Mouse (Mus musculus): Measurements from ENCODE around the gene Ctdsp1.

Ctdsp1 gene

DNA sequence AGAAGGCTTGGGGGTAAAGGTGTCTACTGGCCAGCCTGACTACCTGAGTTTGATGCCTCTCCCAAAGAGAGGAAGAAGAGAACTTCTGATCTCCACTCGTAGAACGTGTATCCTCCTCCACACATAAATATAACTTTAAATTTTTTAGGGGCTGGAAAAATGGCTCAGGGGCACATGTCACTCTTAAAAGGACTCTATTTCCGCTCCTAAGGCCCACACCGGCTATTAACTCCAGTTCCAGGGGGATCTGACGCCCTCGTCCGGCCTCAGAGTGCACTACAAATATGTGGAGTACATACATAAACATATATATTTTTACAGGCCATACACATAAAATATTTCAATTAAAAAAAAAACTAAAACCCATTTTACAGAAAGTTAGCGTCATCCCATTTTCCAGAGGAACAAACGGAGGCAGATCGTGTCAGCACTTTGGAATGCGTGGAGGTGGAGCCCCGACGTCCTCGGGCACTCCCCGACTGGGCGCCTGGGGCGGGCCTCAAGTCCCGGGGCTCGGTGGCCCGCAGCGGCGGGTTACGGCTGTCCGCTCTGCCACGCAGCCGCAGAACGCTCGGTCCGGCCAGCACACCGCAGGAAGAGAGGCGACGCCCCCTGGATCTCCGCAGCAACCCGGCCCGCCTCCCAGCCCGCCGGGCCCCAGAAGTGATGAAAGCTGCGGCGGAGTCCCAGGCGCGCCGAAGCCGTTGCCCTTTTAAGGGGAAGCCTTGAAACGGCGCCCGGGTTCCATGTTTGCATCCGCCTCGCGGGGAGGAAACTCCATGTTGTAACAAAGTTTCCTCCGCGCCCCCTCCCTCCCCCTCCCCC, at the start of gene Ctdsp1:
Gene Ctdsp1, plus strand, starts transcription at position 586 of the 825 bp plus-strand sequence.
- DNase-seq = peak; percentile 99

GRCm38 (mm10) chr1:74341898-74342297, 49.4 kb upstream of the Ctdsp1 start:
- no peak for DNase-seq

GRCm38 (mm10) chr1:74342308-74342707, 49.0 kb upstream of the Ctdsp1 start:
- no peak for DNase-seq

DNA sequence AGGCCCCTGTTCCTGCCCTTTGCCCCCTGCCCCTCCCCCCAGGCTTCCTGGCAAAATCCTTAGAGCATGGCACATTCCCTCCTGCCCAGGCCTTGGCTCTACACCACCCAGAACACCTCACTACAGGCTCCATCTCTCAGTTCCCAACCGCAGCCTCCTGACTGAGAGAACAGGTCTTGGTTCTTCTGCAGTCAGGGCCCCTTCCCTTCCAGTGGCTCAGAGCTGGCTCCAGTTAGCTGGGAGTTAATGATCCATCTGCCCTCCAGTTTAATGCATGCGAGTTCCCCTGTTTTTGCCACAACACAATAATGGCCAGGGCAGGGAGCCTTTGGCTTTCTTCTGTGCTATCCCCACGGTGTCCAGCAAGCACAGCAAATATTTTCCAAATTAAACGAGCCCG, 48.1 kb upstream of the Ctdsp1 start:
- no peak for DNase-seq

DNA sequence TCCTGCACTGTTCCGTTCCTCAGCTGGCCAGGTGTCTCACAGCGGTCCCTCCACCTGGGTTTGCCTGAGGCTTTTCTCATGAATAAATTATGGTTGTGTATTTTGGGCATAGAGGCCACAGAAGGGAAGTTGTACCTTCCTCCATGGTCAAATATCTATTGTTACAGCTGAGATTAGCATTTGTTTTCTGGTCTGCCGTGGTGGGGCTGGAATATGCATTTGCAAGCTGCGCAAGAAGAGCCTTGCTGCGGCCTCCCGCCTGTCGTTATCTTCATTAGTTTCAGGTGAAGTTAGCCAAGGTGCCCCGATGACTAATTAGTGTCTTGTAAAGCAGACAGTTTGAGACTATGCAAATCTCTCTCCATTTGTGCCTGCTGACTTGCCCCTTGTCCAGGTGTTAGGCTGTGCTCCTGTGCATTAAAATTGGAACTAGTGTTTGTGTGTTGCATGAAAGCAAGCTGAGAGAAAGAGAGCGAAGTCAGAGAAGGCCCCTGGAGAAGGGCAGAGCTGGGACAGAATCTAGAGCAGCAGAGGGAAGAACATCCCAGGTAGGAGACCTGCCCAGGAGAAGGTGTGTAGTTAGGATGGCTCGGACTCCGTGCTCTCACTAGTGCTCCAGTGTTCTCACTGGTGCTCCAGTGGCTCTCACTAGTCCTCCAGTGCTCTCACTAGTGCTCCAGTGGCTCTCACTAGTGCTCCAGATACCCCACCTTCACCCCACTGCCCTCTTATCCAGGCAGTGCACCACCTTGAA, 47.0 kb upstream of the Ctdsp1 start:
- no peak for DNase-seq

GRCm38 (mm10) chr1:74351185-74351769, 40.0 kb upstream of the Ctdsp1 start:
- no peak for DNase-seq

DNA sequence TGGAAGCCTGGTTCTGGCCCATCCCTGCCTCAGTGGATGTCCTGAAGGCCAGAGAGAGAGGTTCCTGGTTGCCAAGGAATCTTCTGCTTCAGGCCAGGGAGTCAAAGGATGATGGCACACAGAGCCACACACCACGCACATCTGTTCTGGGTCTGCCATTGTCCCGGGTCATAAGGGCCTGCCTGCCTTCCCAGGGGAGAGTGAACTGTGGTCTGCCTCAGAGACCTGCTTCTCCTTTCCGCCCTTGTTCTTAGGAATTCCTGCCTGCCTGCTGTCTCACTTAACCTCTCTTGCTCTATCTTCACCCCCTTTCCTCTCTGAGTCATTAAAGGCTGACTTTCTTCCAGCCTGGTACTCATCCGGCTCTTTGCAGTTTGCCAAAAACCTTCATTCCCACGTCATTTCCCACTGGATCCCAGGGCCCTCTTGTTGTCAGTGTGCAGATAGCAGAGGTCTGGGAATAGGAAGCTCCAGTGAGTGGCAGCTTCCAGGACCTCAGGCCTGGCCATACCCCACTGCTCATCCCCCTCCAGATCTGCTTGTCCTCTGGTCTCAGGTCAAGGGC, 38.7 kb upstream of the Ctdsp1 start:
- peak in 1 of 2 experiments; percentile 53 for DNase-seq

DNA sequence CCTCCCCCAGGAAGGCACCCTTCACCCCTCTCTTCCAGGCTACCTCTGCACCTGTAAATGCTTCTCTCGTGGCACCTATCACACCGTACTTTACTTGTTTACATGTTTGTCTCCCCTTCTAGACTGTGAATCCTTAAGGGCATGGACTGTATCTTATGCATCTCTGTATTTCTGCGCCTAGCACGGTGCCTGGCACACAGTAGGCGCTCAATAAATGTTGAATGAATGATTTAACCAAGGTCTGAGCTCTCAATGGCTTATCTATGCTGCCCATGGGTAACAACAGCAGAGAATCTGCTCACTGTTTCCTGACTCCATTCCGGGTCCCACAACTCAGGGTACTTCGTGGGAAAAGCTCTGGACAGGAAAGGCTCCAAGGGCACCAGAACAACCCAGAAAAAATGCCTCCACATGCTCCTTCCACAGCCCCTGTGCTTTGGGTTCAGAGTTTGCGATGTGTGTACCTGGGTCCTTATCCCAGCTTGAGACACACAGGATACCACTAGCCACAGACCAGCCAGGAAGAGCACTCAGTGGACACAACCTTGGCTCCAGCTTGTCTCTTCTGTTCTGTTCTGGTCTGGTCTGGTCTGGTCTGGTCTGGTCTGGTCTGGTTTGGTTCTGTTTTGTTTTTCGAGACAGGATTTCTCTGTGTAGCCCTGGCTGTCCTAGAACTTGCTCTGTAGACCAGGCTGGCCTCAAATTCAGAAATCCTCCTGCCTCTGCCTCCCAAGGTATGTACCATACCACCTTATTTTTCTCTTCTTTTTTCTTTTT, 37.7 kb upstream of the Ctdsp1 start:
- no peak for DNase-seq

DNA sequence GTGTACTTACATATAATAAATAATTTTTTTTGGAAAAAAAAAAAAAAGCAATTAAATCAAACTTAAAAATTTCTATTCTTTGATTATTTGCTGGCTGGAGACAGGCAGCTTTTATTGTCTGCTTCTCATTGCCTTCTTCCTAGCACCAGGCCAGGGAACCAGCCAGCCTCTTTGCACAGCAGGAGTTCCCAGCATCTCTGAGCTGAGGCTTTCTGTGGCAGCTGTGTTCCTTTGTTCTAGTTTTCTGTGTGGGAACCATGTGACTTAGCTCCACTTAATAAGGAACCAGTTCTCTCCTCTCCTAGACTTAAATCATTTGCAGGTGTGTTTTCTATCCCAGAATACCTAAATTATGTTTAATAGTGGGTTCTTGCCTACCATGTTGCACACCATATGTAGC, 33.8 kb upstream of the Ctdsp1 start:
- DNase-seq = no peak

DNA sequence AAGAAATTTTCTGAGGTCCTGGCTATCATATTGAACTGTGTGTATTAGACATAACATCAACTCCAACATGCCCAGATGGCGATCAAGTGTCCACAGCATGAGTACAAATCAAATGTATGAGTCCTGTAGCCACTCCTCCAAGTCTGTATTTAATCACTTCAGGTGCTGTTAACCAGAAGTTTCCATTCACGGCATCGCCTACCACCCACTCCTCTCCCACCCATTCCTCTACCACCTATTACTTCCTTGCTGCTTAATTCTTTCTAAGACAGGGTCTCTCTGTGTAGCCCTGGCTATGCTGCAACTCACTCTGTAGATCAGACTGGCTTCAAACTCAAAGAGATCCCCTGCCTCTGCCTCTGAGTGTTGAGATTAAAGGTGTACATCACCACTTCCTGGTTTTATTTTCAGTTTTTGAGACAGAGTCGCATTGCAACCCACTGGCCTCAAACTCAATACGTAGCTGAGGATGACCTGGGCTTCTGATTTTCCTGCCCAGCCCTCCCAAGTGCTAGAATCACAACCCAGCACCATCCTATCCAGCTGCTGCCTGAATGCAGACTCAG, 31.3 kb upstream of the Ctdsp1 start:
- no peak for DNase-seq

GRCm38 (mm10) chr1:74361812-74362211, 29.5 kb upstream of the Ctdsp1 start, which contains the start of gene Catip:
Catip (plus strand) TSS chr1:74362108.
- DNase-seq = peak; percentile 74 to 87

- DNase-seq = no peak
These were observed 28.7 kb upstream of the Ctdsp1 start for GRCm38 (mm10) chr1:74362325-74363229.

DNA sequence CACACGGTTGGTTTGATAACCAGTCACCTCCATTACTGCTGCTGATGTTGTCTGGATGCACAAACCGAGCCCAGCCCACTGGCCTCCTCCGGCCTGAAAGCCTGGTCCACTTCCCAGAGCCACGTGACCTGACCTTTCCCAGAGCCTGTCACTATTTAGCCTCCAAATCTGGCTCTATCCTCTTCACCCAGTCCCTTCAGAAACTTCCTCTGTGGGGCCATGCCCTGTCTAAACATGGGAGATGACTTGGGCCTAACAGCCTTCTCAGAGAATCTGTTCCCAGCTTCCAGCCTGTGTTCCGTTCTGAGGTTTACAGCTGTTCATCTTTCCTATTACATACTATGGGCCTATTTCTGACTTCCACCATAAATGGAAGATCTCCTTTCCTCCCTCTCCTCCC, 27.9 kb upstream of the Ctdsp1 start:
- no peak for DNase-seq

DNA sequence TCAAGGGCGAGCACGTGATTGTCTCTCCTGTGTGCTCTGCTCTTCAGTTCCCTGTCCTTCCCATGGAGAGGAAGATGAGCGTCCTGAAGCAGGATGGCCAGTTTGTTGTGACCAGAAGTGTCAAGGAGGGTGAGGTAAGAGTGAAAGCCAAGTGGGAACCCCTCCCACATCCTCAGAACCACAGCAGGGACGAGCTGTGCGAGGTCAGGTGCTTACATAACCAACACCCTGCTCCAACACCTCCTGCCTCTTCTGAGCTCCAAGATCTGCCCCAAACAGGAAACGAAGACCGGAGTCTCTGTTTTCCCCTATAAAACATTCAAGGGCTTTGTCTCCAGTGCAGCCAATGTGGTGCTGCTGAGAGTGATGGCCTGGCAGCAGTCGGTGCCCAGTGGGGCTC, 27.0 kb upstream of the Ctdsp1 start:
- peak in 1 of 2 experiments; percentile 23 for DNase-seq

GRCm38 (mm10) chr1:74367886-74368645, 23.2 kb upstream of the Ctdsp1 start:
- DNase-seq = peak; percentile 64 to 73

GRCm38 (mm10) chr1:74370040-74370439, 21.3 kb upstream of the Ctdsp1 start:
- DNase-seq = no peak

- DNase-seq = no peak
These were observed 17.9 kb upstream of the Ctdsp1 start for GRCm38 (mm10) chr1:74373372-74373771.

- DNase-seq = peak; percentile 60 to 63
These were observed 16.3 kb upstream of the Ctdsp1 start, which contains the start of gene Slc11a1 for GRCm38 (mm10) chr1:74374980-74375379. Slc11a1 (plus strand) TSS chr1:74375195.

DNA sequence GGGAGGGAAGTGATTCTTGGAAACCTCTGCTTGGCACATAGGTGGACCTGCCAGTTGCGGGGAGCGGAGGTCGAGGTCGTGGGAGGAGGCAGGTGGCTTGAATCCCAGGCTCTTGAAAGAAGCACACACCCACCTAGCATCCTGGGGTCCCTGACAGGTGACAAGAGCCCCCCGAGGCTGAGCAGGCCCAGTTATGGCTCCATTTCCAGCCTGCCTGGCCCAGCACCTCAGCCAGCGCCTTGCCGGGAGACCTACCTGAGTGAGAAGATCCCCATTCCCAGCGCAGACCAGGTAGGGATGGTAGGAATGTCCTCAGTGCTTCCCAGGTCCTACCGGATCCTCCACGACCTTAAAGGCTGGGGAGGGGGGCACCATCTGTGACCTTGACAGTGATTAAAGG, 15.7 kb upstream of the Ctdsp1 start:
- DNase-seq = no peak

DNA sequence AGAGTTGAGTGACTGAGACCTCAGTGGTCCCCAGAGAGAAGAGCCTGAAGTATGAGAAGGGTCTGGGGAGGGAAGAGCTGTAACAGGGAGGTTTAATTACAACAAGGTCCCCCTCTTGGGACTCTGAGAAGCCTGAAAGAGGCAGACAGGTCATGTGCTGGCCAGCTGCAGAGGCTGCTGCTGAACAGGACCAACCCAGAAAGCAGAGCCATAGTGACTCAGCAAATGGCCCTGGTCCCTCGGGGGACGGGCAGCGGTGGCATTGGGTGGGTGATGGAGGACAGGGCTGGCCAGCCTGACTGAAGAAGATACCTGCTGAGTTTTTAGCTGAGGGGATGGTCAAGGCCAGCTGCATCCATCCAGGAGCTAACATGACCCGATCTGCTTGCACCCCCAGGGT, 14.9 kb upstream of the Ctdsp1 start:
- DNase-seq = no peak

Data from lung, adult 18-20 months (tissue).